Mouse (Mus musculus) embryonic facial prominence, embryonic 14.5 days (tissue): Measurements from ENCODE around the gene Hoxb8. TPM values are rescaled to one million over a fixed set of nuclear protein-coding genes. Genes with fewer than 3 reads are reported as not detected.

Experiments used
- ATAC-seq: fragments of 200-750 bp; cut with Nextera tagmentation; 2 replicates; pipeline ENCODE4 v1.8.0; 2017; ENCODE audit warnings: low read depth, moderate number of reproducible peaks, moderate TSS enrichment
- DNase-seq: peaks from one replicate; pipeline ENCODE4 v3.0.0-alpha.2; 2015; ENCODE audit warnings: low spot score
- H3K27ac ChIP-seq: fragments of 300-500 bp; sonication (generic); replicated peaks from 2 replicates; pipeline ENCODE4 v1.5.1; 2014; ENCODE audit warnings: low read depth, mild to moderate bottlenecking, low read length, moderate library complexity
- H3K27me3 ChIP-seq: fragments of 300-500 bp; sonication (generic); replicated peaks from 2 replicates; pipeline ENCODE4 v1.6.1; 2014; ENCODE audit warnings: low read length; ENCODE audit not compliant: control insufficient read depth, insufficient read depth
- H3K36me3 ChIP-seq: fragments of 300-500 bp; sonication (generic); 2 replicates; pipeline ENCODE4 v1.6.1; 2014; ENCODE audit warnings: low read length, mixed read lengths; ENCODE audit not compliant: control insufficient read depth, insufficient read depth
- H3K4me1 ChIP-seq: fragments of 300-500 bp; sonication (generic); 2 replicates; pipeline ENCODE4 v1.6.1; 2014; ENCODE audit warnings: antibody characterized with exemption, low read length; ENCODE audit not compliant: control insufficient read depth, insufficient read depth
- H3K4me2 ChIP-seq: fragments of 300-500 bp; sonication (generic); 2 replicates; pipeline ENCODE4 v1.6.1; 2014; ENCODE audit warnings: low read depth, mild to moderate bottlenecking, low read length, moderate library complexity, mixed read lengths
- H3K4me3 ChIP-seq: fragments of 300-500 bp; sonication (generic); 2 replicates; pipeline ENCODE4 v1.5.1; 2014; ENCODE audit warnings: low read depth, mild to moderate bottlenecking, low read length
- H3K9ac ChIP-seq: fragments of 300-500 bp; sonication (generic); 2 replicates; pipeline ENCODE4 v1.6.1; 2014; ENCODE audit warnings: low read depth, mild to moderate bottlenecking, low read length, moderate library complexity, mixed read lengths
- H3K9me3 ChIP-seq: fragments of 300-500 bp; sonication (generic); 2 replicates; pipeline ENCODE4 v1.6.1; 2016; ENCODE audit warnings: low read length; ENCODE audit not compliant: control insufficient read depth
- WGBS: fragments of 180-500 bp; shearing (Covaris S2); extraction: QIAGEN DNeasy Blood & Tissue Kit; methylation state at CpG from one replicate; pipeline ENCODE4 v1.1.7; 2014; 5-methylcytosine and 5-hydroxymethylcytosine counted together
- polyA plus RNA-seq: library from polyadenylated mRNA; unstranded; fragments of >200 nt; fragmentation: Nextera tagmentation; extraction: Ambion mirVana; gene quantifications from 2 replicates; pipeline ENCODE4 v1.2.1, GENCODE M21; 2014

Gene Hoxb8
- polyA plus RNA-seq, 1 experiment from 2014 or later: not detected

DNA sequence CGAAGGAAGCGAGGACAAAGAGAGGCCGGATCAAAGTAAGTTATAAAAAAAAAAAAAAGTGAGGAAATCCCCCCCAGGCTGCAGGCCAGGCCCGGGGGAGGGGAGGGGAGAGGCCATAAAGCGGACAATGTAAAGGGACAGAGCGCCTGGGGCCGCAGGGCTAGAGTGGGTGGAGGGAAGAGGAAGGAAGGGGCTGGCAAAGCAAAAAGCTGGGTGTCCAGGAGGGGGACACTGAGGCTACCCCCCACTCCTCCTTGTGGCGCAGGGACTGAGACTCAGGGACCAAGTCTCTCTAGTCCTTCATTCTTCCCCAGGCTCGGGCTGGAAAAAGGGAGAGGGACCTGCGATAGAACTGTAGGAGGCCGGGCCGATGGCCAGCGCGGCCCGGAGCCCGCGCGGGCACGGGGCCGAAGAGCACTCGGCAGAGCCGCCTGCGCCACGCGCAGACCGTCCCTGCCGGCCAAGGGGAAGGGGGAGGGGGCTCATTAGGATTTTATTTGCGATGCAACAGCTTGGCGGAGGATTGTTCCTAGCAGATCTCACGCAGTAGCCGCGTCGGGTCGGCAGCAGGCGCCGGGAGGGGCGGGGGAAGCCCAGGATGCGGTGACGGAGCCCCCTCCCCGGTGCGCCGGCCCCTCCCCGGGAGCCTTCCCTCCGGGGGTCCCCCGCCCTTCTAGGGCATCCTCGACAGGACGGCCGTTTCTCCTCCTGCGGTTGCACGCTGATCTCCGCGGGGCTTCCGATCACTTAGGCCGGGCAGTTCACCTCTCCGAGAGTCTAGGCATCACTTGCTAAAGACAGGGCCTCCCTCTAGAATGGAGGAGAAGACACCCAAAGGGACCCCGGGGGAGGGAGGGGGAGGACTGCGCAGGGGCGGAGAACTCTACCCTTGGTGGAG lies 9.4 kb upstream of the Hoxb8 start:
- 1% methylated on average over 18 of the region's 58 CpGs for WGBS
- Histone ChIP-seq H3K4me3 (peak overlapping the region; percentile 21), H3K4me1 (no peaks in the 10 kb centered on the region), H3K4me2 (0 out of 2 replicates have a peak overlapping the region, but pooled peaks have one; percentile 4), H3K9ac (no peak overlapping the region), H3K36me3 (no peaks in the 10 kb centered on the region), H3K27me3 (peaks cover 99% of the 10 kb centered on the region), H3K9me3 (no peaks in the 10 kb centered on the region), H3K27ac (no peak overlapping the region)
- ATAC-seq (no peak), DNase-seq (no peak)

DNA sequence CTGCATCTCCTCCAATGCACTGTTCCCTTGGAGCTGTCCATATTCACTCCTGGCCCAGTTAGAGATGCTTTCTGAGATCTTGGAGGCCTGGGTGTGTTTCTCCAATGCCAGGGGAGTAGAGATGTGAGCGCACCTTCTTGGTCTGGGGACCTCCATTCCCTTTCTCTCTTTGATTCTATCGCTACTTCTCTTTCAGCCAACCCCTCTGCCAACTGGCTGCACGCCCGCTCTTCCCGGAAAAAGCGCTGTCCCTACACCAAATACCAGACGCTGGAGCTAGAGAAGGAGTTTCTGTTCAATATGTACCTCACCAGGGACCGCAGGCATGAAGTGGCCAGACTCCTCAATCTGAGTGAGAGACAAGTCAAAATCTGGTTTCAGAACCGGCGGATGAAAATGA lies 7.3 kb upstream of the Hoxb8 start:
- 5% methylated on average over 10 of the region's 10 CpGs for WGBS
- no peak overlapping the region for H3K27ac ChIP-seq
- DNase-seq: no peak
- peaks cover 100% of the 10 kb centered on the region for H3K27me3 ChIP-seq
- no peak overlapping the region for H3K4me3 ChIP-seq
- H3K9me3 ChIP-seq: no peaks in the 10 kb centered on the region
- no peak for ATAC-seq
- H3K36me3 ChIP-seq: no peaks in the 10 kb centered on the region
- H3K4me2 ChIP-seq: no peak overlapping the region
- H3K4me1 ChIP-seq: no peaks in the 10 kb centered on the region
- no peak overlapping the region for H3K9ac ChIP-seq

GRCm38 (mm10) chr11:96275896-96276295 lies 5.8 kb upstream of the Hoxb8 start:
- Histone ChIP-seq H3K4me2 (no peak overlapping the region), H3K27ac (no peak overlapping the region), H3K36me3 (no peaks in the 10 kb centered on the region), H3K4me1 (no peaks in the 10 kb centered on the region), H3K4me3 (no peak overlapping the region), H3K27me3 (peaks cover 100% of the 10 kb centered on the region), H3K9ac (no peak overlapping the region), H3K9me3 (no peaks in the 10 kb centered on the region)
- ATAC-seq (no peak), DNase-seq (no peak)
- 8% methylated on average over 4 of the region's 4 CpGs for WGBS

DNA sequence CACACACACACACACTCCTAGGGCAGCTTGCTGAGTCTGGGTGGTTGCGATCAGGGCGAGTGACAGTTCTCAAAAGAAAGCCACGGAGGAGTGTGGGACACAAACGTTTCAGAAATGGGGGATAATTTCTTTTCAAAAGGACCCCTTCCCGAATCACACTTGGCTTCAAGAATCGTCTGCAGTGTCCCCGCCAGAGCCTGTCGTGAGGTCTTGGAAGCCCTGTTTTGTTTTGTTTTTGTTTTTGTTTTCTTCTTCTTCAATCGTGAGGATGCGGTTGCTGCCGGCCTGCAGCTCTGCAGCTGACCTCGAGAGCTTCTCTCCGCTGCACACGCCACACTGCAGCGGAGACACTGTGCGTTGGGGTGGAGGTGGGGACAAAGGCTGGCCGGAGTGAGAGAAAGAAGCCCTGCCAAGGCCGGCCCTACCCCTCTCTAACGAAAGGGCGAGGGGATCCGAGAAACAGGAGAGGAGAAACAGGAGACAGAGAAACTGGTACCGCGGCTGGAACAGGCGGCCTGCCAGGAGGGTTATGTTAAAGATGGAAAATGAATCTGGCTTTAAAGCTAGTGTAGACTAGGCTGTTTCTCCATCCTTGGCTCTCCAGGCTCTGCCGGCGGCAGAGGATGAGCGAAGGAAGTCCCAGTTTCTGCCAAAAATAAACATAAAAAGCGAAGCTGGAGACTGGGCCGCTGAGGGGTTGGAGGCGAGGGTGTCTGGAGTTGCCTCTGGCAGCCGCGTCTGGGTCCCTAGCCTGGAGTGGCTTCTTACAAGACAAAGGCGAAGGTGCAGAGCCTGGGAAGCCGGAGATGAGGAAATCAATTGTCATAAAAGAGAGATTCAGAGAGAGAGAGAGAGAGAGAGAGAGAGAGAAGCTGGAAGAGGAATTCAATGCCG lies 4.3 kb upstream of the Hoxb8 start:
- no peak overlapping the region for H3K4me2 ChIP-seq
- 1% methylated on average over 35 of the region's 35 CpGs for WGBS
- no peaks in the 10 kb centered on the region for H3K4me1 ChIP-seq
- no peak for DNase-seq
- H3K9ac ChIP-seq: no peak overlapping the region
- H3K27me3 ChIP-seq: peaks cover 99% of the 10 kb centered on the region
- H3K36me3 ChIP-seq: no peaks in the 10 kb centered on the region
- H3K4me3 ChIP-seq: no peak overlapping the region
- no peak overlapping the region for H3K27ac ChIP-seq
- ATAC-seq: no peak
- no peaks in the 10 kb centered on the region for H3K9me3 ChIP-seq

GRCm38 (mm10) chr11:96278324-96278723 lies 3.4 kb upstream of the Hoxb8 start:
- Histone ChIP-seq H3K4me2 (no peak overlapping the region), H3K9me3 (no peaks in the 10 kb centered on the region), H3K9ac (no peak overlapping the region), H3K27me3 (peaks cover 99% of the 10 kb centered on the region), H3K4me1 (no peaks in the 10 kb centered on the region), H3K27ac (no peak overlapping the region), H3K36me3 (no peaks in the 10 kb centered on the region), H3K4me3 (no peak overlapping the region)
- ATAC-seq: no peak
- no peak for DNase-seq
- WGBS: 17% methylated on average over 14 of the region's 14 CpGs

DNA sequence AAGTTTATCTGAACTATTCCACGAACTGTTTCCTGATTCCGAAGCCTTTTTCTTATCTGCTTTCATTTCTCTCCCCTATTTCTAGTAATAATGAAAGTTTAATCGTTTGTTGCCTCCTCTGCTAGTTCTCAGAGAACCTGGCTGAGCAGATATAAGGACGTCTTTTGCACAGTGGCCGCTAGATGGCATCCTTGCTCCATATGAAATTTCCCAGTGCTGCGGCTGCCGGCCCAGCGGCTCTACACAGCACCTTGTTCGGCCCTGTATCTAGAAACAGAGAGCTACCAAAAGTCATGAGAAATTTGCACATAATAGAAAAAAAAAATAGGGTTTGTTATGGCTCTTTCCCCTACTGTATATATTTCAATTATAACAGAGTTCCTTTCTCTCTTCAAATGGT lies 2.9 kb upstream of the Hoxb8 start:
- H3K36me3 ChIP-seq: no peaks in the 10 kb centered on the region
- H3K27ac ChIP-seq: no peak overlapping the region
- peaks cover 99% of the 10 kb centered on the region for H3K27me3 ChIP-seq
- H3K4me3 ChIP-seq: no peak overlapping the region
- ATAC-seq (no peak; the same call in 1 of the 2 replicates), DNase-seq (peak; percentile 87)
- H3K4me1 ChIP-seq: no peaks in the 10 kb centered on the region
- WGBS: under 1% methylated on average over 9 of the region's 9 CpGs
- H3K9ac ChIP-seq: no peak overlapping the region
- no peaks in the 10 kb centered on the region for H3K9me3 ChIP-seq
- H3K4me2 ChIP-seq: no peak overlapping the region

DNA sequence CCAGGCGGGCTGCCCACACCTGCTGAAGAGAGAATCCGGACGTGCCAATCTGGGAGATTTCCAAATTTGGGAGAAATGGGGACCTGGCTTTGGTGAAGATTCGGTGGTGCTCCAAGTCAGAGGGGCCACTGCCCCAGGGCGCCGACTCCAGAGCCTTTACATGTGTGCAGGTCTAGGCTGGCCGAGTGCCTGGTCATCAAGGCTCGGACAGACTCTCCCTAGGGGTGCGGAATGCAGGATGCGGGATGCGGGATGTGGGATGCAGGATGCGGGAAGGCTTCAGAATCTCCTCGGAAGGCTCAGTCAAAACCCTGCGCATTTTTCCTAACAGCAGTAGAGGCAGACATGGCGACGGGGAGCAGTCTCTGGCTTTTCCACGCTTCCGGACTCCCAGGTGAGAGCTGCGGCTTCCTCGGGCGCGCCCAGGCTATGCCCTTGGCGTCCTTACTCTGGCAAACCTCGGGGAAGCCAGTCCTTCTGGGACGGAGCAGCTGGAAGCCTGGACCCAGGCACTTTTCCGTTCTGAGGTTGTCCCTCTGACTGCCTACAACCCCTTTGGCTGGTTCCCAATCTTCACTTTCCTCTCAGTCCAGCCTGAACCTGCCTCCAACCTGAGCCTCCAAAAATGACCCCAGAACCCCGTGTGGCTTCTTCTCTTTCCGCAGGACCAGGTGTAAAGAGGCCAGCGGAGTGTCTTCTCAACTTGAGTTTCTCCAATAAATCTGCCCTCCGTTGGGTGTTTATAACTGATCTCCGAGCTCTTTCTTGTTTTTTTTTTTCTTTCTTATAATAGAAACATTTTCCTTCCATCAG lies 2.1 kb upstream of the Hoxb8 start:
- Histone ChIP-seq H3K36me3 (no peaks in the 10 kb centered on the region), H3K9ac (no peak overlapping the region), H3K4me3 (no peak overlapping the region), H3K4me1 (peaks cover 3% of the 10 kb centered on the region; the same call in 1 of the 2 replicates), H3K27me3 (peaks cover 99% of the 10 kb centered on the region), H3K27ac (no peak overlapping the region), H3K4me2 (no peak overlapping the region), H3K9me3 (no peaks in the 10 kb centered on the region)
- ATAC-seq (no peak), DNase-seq (no peak)
- WGBS: 3% methylated on average over 31 of the region's 31 CpGs
